Mouse (Mus musculus) heart, embryonic 13.5 days (tissue): ENCODE data around the gene Elfn1. TPM values are rescaled to one million over a fixed set of nuclear protein-coding genes. Genes with fewer than 3 reads are reported as not detected.

Experiments used
- ATAC-seq: fragments of 200-750 bp; cut with Nextera tagmentation; 2 replicates; pipeline ENCODE4 v1.8.0; 2017; ENCODE audit warnings: moderate TSS enrichment; ENCODE audit not compliant: insufficient number of reproducible peaks, low FRiP score, low TSS enrichment; ENCODE audit errors: extremely low read depth
- H3K27ac ChIP-seq: fragments of 300-500 bp; sonication (generic); replicated peaks from 2 replicates; pipeline ENCODE4 v1.5.1; 2015; ENCODE audit warnings: moderate library complexity, mild to moderate bottlenecking, inconsistent platforms
- H3K27me3 ChIP-seq: fragments of 300-500 bp; sonication (generic); replicated peaks from 2 replicates; pipeline ENCODE4 v1.6.1; 2015; ENCODE audit warnings: mild to moderate bottlenecking, inconsistent platforms
- H3K36me3 ChIP-seq: fragments of 300-500 bp; sonication (generic); 2 replicates; pipeline ENCODE4 v1.6.1; 2015; ENCODE audit warnings: mild to moderate bottlenecking, inconsistent platforms
- H3K4me1 ChIP-seq: fragments of 300-500 bp; sonication (generic); 2 replicates; pipeline ENCODE4 v1.6.1; 2015; ENCODE audit warnings: inconsistent platforms
- H3K4me2 ChIP-seq: fragments of 300-500 bp; sonication (generic); 2 replicates; pipeline ENCODE4 v1.6.1; 2015; ENCODE audit warnings: inconsistent platforms, mild to moderate bottlenecking, moderate library complexity
- H3K4me3 ChIP-seq: fragments of 300-500 bp; sonication (generic); 2 replicates; pipeline ENCODE4 v1.5.1; 2015; ENCODE audit warnings: moderate library complexity, mild to moderate bottlenecking, inconsistent platforms
- H3K9ac ChIP-seq: fragments of 300-500 bp; sonication (generic); 2 replicates; pipeline ENCODE4 v1.6.1; 2015; ENCODE audit warnings: inconsistent platforms, mild to moderate bottlenecking, moderate library complexity
- H3K9me3 ChIP-seq: fragments of 300-500 bp; sonication (generic); 2 replicates; pipeline ENCODE4 v1.6.1; 2016; ENCODE audit warnings: inconsistent platforms
- WGBS: fragments of 180-500 bp; shearing (Covaris S2); methylation state at CpG from one replicate; pipeline ENCODE4 v1.1.7; 2015; ENCODE audit warnings: mixed read lengths; 5-methylcytosine and 5-hydroxymethylcytosine counted together
- polyA plus RNA-seq: library from polyadenylated mRNA; unstranded; fragments of >200 nt; fragmentation: Nextera tagmentation; extraction: Ambion mirVana; gene quantifications from 2 replicates; pipeline ENCODE4 v1.2.1, GENCODE M21; 2015

Gene Elfn1
- polyA plus RNA-seq, 1 experiment from 2014 or later: 0.05 TPM

DNA sequence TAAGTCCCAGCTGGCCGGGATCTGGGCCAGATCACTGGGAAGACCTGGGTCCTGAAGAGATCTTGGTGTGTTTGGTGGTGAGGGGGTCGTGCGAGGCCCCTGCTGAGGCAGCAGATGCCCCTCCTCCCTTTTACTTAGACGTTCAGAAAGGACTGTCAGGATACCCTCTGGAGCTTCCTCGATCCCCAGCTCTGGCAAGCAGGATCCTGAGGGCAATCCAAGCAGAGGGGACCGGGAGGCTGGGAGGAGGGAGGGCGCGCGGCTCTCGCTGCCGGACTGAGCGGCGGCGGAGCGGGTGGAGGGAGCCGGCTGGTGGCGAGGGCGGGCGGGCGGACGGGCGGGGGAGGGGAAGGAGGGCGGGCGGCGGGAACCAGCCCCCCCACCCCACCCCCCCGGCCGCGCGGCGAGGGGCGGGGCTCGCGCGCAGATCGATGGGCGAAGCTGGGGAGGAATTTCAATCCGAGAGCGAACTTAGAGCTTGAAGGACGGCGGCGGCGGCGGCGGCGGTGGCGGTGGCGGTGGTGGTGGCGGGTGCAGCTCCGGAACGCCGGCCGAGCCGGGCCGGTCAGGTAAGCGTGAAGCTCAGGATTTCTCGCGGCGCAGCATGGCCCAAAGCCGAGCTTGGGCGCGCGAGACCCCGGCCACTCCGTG lies 4.5 kb downstream of the Elfn1 start:
- Histone ChIP-seq H3K4me2 (peak overlapping the region; percentile 94), H3K36me3 (no peaks in the 10 kb centered on the region), H3K4me1 (peaks cover 43% of the 10 kb centered on the region), H3K9me3 (no peaks in the 10 kb centered on the region), H3K27ac (no peak overlapping the region), H3K9ac (peak overlapping the region; percentile 76), H3K27me3 (peaks cover 100% of the 10 kb centered on the region), H3K4me3 (peak overlapping the region; percentile 61)
- ATAC-seq: no peak
- WGBS: under 1% methylated on average over 42 of the region's 64 CpGs

DNA sequence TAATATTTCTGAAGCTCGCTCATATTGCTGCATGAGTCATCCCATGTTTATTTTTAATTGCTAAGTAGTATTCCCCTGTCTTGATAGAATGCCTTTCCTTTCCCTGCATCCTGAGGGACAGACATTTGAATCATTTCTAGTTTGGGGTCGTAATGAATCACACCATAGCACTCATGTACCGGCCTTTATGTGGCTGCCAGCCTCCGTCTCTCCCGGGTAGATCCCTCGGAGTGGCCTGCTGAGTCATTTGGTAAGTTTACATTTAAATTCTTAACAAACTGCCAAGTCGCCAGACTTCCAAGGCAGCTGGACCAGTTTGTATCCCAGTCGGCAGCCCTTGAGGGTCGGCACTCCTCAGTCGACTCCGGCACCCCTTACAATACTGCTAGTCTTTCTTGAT lies 13.9 kb downstream of the Elfn1 start:
- peaks cover 6% of the 10 kb centered on the region; the same call in 1 of the 2 replicates for H3K9me3 ChIP-seq
- 65% methylated on average over 11 of the region's 11 CpGs for WGBS
- H3K36me3 ChIP-seq: no peaks in the 10 kb centered on the region
- no peak overlapping the region for H3K9ac ChIP-seq
- H3K4me2 ChIP-seq: no peak overlapping the region
- no peak overlapping the region for H3K27ac ChIP-seq
- no peaks in the 10 kb centered on the region for H3K4me1 ChIP-seq
- ATAC-seq: no peak
- H3K27me3 ChIP-seq: peaks cover 62% of the 10 kb centered on the region
- H3K4me3 ChIP-seq: no peak overlapping the region

DNA sequence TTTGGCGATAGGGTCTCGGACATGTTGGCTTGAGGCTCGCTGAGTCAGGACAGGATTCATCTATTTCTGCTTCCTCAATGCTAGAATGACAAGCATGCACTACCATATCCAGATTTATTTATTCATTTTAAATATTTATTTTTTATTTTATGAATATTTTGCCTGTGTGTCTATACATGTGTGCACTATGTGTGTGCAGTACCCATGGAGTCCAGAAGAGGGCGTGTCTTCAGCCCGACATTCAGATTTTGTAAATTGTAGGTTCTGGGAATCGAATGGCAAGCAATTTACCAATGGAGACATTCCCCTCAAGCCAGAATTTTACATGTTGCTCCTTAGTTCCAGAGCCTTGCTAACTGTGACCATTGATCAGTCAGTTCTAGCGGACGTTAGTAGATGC lies 16.1 kb downstream of the Elfn1 start:
- Histone ChIP-seq H3K27ac (no peak overlapping the region), H3K9ac (no peak overlapping the region), H3K36me3 (no peaks in the 10 kb centered on the region), H3K9me3 (peaks cover 6% of the 10 kb centered on the region; the same call in 1 of the 2 replicates), H3K4me1 (no peaks in the 10 kb centered on the region), H3K4me3 (no peak overlapping the region), H3K4me2 (no peak overlapping the region), H3K27me3 (peaks cover 56% of the 10 kb centered on the region)
- 84% methylated on average over 8 of the region's 8 CpGs for WGBS
- no peak for ATAC-seq

DNA sequence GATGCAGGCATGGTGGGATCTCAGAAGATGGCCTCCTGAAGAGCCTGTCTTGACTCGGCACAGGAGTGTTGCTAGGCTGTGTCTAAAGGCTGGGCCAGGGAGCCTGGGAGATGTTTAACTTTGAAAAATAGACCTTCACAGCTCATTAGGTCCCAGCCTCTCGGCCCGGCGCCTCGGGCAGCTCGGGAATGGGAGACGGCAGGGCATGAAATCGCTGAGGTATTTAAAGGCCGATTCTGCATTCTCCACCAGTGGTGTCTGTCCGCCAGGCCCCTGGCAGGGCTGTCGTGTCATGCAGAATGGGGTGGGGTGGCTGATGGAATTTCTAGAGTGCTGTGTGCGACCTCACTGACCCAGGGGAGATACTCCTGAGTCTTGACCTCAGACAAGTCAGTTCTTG lies 22.4 kb downstream of the Elfn1 start:
- peaks cover 29% of the 10 kb centered on the region for H3K4me1 ChIP-seq
- no peaks in the 10 kb centered on the region for H3K9me3 ChIP-seq
- no peak for ATAC-seq
- H3K27me3 ChIP-seq: peaks cover 70% of the 10 kb centered on the region
- H3K4me3 ChIP-seq: no peak overlapping the region
- 78% methylated on average over 12 of the region's 12 CpGs for WGBS
- H3K4me2 ChIP-seq: no peak overlapping the region
- H3K27ac ChIP-seq: no peak overlapping the region
- no peak overlapping the region for H3K9ac ChIP-seq
- no peaks in the 10 kb centered on the region for H3K36me3 ChIP-seq

DNA sequence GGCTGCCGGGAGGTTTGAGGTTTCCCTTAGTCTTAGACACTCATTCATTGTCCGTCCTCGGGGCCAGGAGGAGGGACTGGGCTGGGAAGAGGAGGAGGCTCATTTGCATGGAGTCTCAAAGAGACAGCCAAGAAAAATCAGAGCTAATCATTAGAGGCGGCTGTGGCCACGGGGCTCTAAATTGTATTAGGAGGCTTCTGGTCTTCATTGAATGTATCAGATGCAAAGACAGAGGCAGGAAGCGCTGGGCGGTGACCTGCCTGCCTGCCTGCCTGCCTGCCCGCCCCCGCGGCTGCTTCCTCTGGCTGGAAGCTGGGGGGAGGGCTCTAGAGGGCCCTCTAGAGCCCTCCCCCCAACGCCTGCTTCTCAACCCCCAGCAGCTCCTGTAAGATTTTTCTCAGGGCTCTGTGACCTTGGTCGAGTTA lies 23.2 kb downstream of the Elfn1 start:
- Histone ChIP-seq H3K9ac (no peak overlapping the region), H3K4me3 (no peak overlapping the region), H3K27ac (0 out of 2 replicates have a peak overlapping the region, but pooled peaks have one; percentile 26), H3K9me3 (no peaks in the 10 kb centered on the region), H3K36me3 (no peaks in the 10 kb centered on the region), H3K4me1 (peaks cover 29% of the 10 kb centered on the region), H3K4me2 (peak overlapping the region; percentile 47), H3K27me3 (peaks cover 76% of the 10 kb centered on the region)
- 0 out of 2 replicates have a peak, but pooled peaks have one; percentile 12 for ATAC-seq
- WGBS: under 1% methylated on average over 12 of the region's 12 CpGs

DNA sequence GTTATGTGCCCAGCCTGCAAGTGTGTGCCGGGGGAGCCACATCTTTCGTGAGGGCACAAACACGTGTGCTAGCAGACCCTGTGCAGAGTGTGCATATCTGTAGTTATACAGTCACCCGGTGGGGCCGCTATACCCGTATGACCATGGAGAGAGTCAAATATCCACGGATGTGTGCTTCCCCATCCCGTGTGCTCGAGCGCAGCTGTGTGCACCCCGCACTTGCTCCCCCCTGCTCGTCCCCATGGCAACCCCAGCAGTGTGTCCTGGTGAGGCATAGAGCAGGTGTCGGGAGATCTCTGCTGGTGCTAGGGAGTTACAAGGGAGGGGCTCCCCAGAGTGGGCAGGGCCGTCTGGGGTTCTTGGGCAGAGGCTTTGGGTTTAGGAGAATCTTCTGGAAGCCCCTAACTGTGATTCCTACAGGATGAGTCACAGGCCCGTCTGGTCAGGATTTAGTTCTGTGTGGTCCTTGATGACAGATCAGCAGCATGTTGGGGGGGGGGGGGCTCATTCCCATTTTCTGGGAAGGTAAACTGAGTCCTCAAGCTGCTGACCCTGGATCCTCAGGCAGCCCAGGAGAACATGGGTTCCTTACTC lies 24.3 kb downstream of the Elfn1 start:
- Histone ChIP-seq H3K4me3 (no peak overlapping the region), H3K36me3 (no peaks in the 10 kb centered on the region), H3K9ac (no peak overlapping the region), H3K4me1 (peaks cover 29% of the 10 kb centered on the region), H3K4me2 (0 out of 2 replicates have a peak overlapping the region, but pooled peaks have one; percentile 3), H3K27ac (no peak overlapping the region), H3K27me3 (peaks cover 76% of the 10 kb centered on the region), H3K9me3 (no peaks in the 10 kb centered on the region)
- ATAC-seq: no peak
- WGBS: 37% methylated on average over 15 of the region's 15 CpGs

DNA sequence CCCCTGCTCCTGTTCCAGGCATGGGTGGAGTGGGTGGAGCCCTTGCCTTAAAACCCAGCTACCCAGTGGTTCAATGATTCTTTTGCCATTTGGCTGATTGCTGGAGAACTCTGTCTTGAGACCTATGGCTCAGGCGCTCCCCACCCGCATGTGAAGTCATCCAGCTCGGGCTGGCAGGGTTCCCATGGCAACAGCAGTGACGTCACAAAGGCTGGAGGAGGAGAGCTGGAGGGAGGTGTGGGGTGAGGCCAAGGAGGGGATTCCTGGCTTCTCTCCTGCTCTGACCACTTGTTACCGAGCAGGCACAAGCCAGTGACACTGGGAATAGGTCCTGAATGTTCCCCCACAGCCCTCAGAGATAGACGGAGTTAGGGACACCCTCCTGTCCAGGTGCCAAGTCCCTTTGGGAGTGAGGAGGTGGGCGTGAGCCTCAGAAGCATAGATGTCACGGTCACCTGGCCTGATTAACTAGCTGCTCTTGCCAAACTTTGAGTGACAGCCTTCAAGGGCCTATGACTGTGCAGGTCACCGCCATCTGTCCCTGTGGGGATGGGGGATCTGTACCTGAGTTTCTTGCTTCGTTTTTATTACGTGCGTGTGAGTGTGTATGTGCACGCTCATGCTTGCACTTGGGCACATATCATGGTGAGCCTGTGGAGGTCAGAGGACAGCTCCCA lies 25.0 kb downstream of the Elfn1 start:
- Histone ChIP-seq H3K36me3 (no peaks in the 10 kb centered on the region), H3K27me3 (peaks cover 69% of the 10 kb centered on the region), H3K4me2 (0 out of 2 replicates have a peak overlapping the region, but pooled peaks have one; percentile 3), H3K9ac (0 out of 2 replicates have a peak overlapping the region, but pooled peaks have one; percentile 8), H3K4me1 (peaks cover 29% of the 10 kb centered on the region), H3K27ac (no peak overlapping the region), H3K9me3 (no peaks in the 10 kb centered on the region), H3K4me3 (no peak overlapping the region)
- WGBS: 33% methylated on average over 13 of the region's 13 CpGs
- no peak for ATAC-seq

DNA sequence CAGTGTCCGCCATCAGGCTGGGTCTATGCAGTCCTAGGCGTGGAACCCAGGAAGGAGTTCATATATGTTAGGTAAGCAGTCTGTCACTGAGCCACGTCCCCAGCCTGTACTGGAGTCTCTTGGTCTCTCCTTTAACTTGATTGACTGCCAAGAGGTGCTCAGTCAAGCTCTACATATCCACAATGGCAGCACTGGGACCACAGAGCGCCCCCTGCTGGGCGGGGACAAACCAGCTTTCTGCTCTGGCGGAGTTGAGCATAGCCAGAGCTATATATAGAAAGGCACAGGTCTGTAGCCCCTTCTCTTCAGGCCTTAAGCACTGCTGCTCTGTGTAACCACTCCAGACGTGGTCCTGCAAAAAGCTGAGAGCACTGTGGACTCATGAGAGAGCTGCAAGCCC lies 25.7 kb downstream of the Elfn1 start:
- Histone ChIP-seq H3K4me2 (no peak overlapping the region), H3K9ac (no peak overlapping the region), H3K36me3 (no peaks in the 10 kb centered on the region), H3K27me3 (peaks cover 65% of the 10 kb centered on the region), H3K4me1 (peaks cover 29% of the 10 kb centered on the region), H3K27ac (no peak overlapping the region), H3K4me3 (no peak overlapping the region), H3K9me3 (no peaks in the 10 kb centered on the region)
- WGBS: 43% methylated on average over 7 of the region's 7 CpGs
- ATAC-seq: no peak

DNA sequence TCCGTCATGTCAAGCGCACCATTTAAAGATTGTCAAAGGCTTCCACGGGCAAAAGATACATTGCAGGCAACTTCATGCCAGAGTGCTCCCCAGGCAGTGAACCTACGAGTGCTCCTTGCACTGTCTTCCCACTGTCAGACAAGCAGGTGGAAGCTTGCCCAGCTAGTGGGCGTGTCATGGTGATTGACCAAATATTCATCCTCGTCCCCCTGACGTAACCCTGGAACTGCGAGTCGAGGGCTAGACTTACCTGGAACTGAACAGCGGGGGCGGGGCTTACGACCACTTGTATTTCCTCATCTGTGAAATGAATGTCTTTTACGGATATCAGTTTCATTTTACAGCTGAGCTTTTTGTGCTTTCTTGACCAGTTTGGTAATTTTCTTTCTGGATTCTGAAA lies 28.7 kb downstream of the Elfn1 start:
- Histone ChIP-seq H3K27me3 (peaks cover 48% of the 10 kb centered on the region), H3K27ac (no peak overlapping the region), H3K9ac (no peak overlapping the region), H3K4me1 (peaks cover 18% of the 10 kb centered on the region), H3K4me2 (no peak overlapping the region), H3K9me3 (peaks cover 7% of the 10 kb centered on the region; the same call in 1 of the 2 replicates), H3K4me3 (no peak overlapping the region), H3K36me3 (no peaks in the 10 kb centered on the region)
- 77% methylated on average over 13 of the region's 13 CpGs for WGBS
- ATAC-seq: no peak

DNA sequence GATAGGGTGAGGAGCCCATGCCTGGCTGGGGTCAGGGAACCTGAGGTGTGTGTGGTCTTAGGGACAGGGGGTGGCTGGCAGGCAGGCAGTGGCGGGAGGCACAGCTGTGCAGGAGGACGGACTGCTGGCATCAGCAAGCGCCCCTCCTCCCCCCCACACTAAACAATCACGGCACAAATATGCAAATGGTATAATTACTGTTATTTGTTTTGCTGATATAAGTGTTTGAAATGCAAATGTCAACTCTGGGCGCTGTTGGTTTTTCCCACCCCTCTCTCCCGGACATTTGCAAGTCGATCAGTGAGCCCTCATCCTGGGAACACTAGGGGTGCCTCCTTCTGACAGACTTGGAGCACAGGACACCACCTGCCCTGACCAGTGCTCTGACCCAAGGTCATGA lies 37.0 kb downstream of the Elfn1 start:
- no peak overlapping the region for H3K9ac ChIP-seq
- no peaks in the 10 kb centered on the region for H3K36me3 ChIP-seq
- ATAC-seq: no peak
- no peak overlapping the region for H3K4me3 ChIP-seq
- H3K9me3 ChIP-seq: peaks cover 5% of the 10 kb centered on the region; the same call in 1 of the 2 replicates
- H3K4me2 ChIP-seq: no peak overlapping the region
- no peak overlapping the region for H3K27ac ChIP-seq
- 28% methylated on average over 7 of the region's 7 CpGs for WGBS
- H3K27me3 ChIP-seq: peaks cover 31% of the 10 kb centered on the region
- H3K4me1 ChIP-seq: no peaks in the 10 kb centered on the region

DNA sequence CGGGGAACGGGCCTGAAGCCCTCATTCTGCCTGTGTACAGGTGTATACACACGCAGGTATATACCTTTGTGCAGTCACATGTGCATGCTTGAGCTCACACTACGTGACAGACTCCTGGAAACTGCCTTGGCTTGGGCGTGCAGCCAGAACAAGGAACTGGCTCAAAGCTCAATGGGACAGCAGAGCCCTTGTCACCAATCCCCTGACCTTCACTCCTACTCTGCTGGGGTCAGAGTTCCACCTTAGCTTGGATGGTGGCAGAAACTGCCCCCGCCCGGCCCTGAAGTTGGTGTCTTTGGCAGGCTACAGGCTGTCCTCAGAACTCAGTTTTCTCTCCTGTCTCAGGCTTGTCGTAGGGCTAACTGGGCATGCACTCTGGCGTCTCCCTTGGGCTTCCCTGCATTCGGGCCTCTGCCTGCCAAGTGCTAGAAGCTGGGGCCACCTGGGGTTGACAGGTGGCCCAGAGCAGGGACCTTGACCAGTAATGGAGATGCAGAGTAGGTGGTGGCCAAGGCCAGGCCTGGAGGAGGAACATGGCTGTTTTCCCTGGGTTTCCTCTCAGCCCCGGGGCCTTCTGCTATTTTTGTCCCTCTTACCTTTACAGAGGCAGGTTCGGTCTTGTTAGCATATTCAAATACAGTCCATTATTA lies 38.1 kb downstream of the Elfn1 start:
- Histone ChIP-seq H3K27ac (no peak overlapping the region), H3K4me1 (no peaks in the 10 kb centered on the region), H3K36me3 (no peaks in the 10 kb centered on the region), H3K27me3 (peaks cover 31% of the 10 kb centered on the region), H3K9me3 (no peaks in the 10 kb centered on the region), H3K4me3 (no peak overlapping the region), H3K4me2 (no peak overlapping the region), H3K9ac (no peak overlapping the region)
- 0 out of 2 replicates have a peak, but pooled peaks have one; percentile 29 for ATAC-seq
- WGBS: 65% methylated on average over 12 of the region's 12 CpGs
